15 mouse cellular contexts compared by ENCODE assay signal in genomic region chr9:15037704-15038103, GRCm38 (mm10). TPM values are rescaled to one million over a fixed set of nuclear protein-coding genes. Genes with fewer than 3 reads are reported as not detected.
DNase-seq lines count a peak whose midpoint lies in the region; ATAC-seq and TF ChIP-seq lines count a peak whose summit lies in the region.
"Had no signal": no experiment of that assay in that cellular context is flagged by ENCODE, and none has a peak within 500 bp of the region (broad histone marks: within the 10 kb centered on the region; RNA-seq: fewer than 3 reads in every experiment).

No protein-coding gene starts in this region.

- WGBS in forebrain, embryonic 11.5 days = 71% methylated on average over 3 of the region's 3 CpGs
- WGBS in forebrain, embryonic 13.5 days = 45% methylated on average over 3 of the region's 3 CpGs
- WGBS in limb, embryonic 12.5 days = 68% methylated on average over 3 of the region's 3 CpGs
- WGBS in limb, embryonic 10.5 days = 62% methylated on average over 3 of the region's 3 CpGs

- TF ChIP-seq CTCF in bone marrow macrophage, adult 2 months (IDR thresholded peaks at IDR 0.05; ENCODE audit: low read depth, low read length) = no peak

- DNase-seq in forebrain, embryonic 11.5 days (ENCODE audit: low spot score) = no peak
- DNase-seq in limb, embryonic 10.5 days (ENCODE audit: low spot score) = no peak
- no peak for DNase-seq in cerebellum, postnatal 14 days
- no peak for DNase-seq in cerebellum, adult 18-20 months
- DNase-seq: adrenal gland, postnatal 25 days; thymus, postnatal 25 days had no signal

- TF ChIP-seq POLR2A in bone marrow macrophage, adult 2 months (IDR thresholded peaks at IDR 0.05; ENCODE audit: borderline replicate concordance, low read depth, low read length) = no peak

- no peak overlapping the region for H3K4me3 ChIP-seq in forebrain, embryonic 11.5 days (ENCODE audit: low read depth, low read length)
- no peak overlapping the region for H3K4me3 ChIP-seq in forebrain, embryonic 13.5 days
- H3K4me3 ChIP-seq in limb, embryonic 12.5 days (replicated peaks) = no peak overlapping the region
- no peak overlapping the region for H3K4me3 ChIP-seq in limb, embryonic 10.5 days
- H3K4me3 ChIP-seq in bone marrow macrophage, adult 2 months (ENCODE audit: insufficient read depth, low read length) = no peak overlapping the region
- H3K4me3 ChIP-seq: heart, embryonic 10.5 days; left cerebral cortex, adult 2 months; neural tube, embryonic 12.5 days had no signal

- no peaks in the 10 kb centered on the region for H3K27me3 ChIP-seq in forebrain, embryonic 11.5 days (ENCODE audit: control insufficient read depth, insufficient read depth, low read length)
- H3K27me3 ChIP-seq in forebrain, embryonic 13.5 days = no peaks in the 10 kb centered on the region
- H3K27me3 ChIP-seq in limb, embryonic 12.5 days = no peaks in the 10 kb centered on the region
- no peaks in the 10 kb centered on the region for H3K27me3 ChIP-seq in limb, embryonic 10.5 days (ENCODE audit: low read depth, poor library complexity, severe bottlenecking)
- H3K27me3 ChIP-seq: neural tube, embryonic 12.5 days had no signal

- ATAC-seq in forebrain, embryonic 11.5 days (replicated peaks; ENCODE audit: low FRiP score) = 0 out of 2 replicates have a peak, but pooled peaks have one; percentile 34
- no peak for ATAC-seq in forebrain, embryonic 13.5 days
- 0 out of 2 replicates have a peak, but pooled peaks have one; percentile 9 for ATAC-seq in limb, embryonic 12.5 days (ENCODE audit: insufficient number of reproducible peaks, insufficient read depth, low FRiP score, low TSS enrichment, low read depth)
- peak; percentile 93 for ATAC-seq in megakaryocyte progenitor cell, adult 5-6 weeks (replicated peaks; ENCODE audit: poor library complexity)
- ATAC-seq: inflammation-experienced regulatory T-cells, adult 6 months had no signal

- no peak overlapping the region for H3K27ac ChIP-seq in forebrain, embryonic 11.5 days (ENCODE audit: low read depth, low read length)
- no peak overlapping the region for H3K27ac ChIP-seq in forebrain, embryonic 13.5 days
- H3K27ac ChIP-seq in limb, embryonic 12.5 days = no peak overlapping the region
- H3K27ac ChIP-seq in limb, embryonic 10.5 days = no peak overlapping the region
- H3K27ac ChIP-seq in bone marrow macrophage, adult 2 months (ENCODE audit: insufficient read depth, low read depth, low read length) = peak overlapping the region; percentile 55
- H3K27ac ChIP-seq: heart, embryonic 10.5 days; left cerebral cortex, adult 2 months; liver, embryonic 14.5 days; neural tube, embryonic 12.5 days had no signal

- H3K9me3 ChIP-seq in forebrain, embryonic 11.5 days (ENCODE audit: control insufficient read depth, low read length) = no peaks in the 10 kb centered on the region
- 0 out of 2 replicates have a peak, but pooled peaks cover 4% of the 10 kb centered on the region for H3K9me3 ChIP-seq in forebrain, embryonic 13.5 days (replicated peaks)
- H3K9me3 ChIP-seq in limb, embryonic 12.5 days = no peaks in the 10 kb centered on the region
- no peaks in the 10 kb centered on the region for H3K9me3 ChIP-seq in limb, embryonic 10.5 days (replicated peaks)
- H3K9me3 ChIP-seq: heart, embryonic 10.5 days; neural tube, embryonic 12.5 days had no signal

- H3K4me2 ChIP-seq in forebrain, embryonic 11.5 days (ENCODE audit: low read depth, low read length, severe bottlenecking) = no peak overlapping the region
- no peak overlapping the region for H3K4me2 ChIP-seq in forebrain, embryonic 13.5 days
- no peak overlapping the region for H3K4me2 ChIP-seq in limb, embryonic 12.5 days
- H3K4me2 ChIP-seq: neural tube, embryonic 12.5 days had no signal

- H3K9ac ChIP-seq in forebrain, embryonic 11.5 days (ENCODE audit: low read length) = no peak overlapping the region
- no peak overlapping the region for H3K9ac ChIP-seq in forebrain, embryonic 13.5 days
- H3K9ac ChIP-seq in limb, embryonic 12.5 days (replicated peaks) = no peak overlapping the region
- H3K9ac ChIP-seq: liver, embryonic 14.5 days; neural tube, embryonic 12.5 days had no signal

- no peaks in the 10 kb centered on the region for H3K36me3 ChIP-seq in forebrain, embryonic 11.5 days (ENCODE audit: control insufficient read depth, insufficient read depth, low read length)
- H3K36me3 ChIP-seq in forebrain, embryonic 13.5 days (ENCODE audit: poor library complexity, severe bottlenecking) = peaks cover 8% of the 10 kb centered on the region
- H3K36me3 ChIP-seq in limb, embryonic 12.5 days = peaks cover 7% of the 10 kb centered on the region; the same call in 1 of the 2 replicates
- peaks cover 29% of the 10 kb centered on the region for H3K36me3 ChIP-seq in limb, embryonic 10.5 days
- H3K36me3 ChIP-seq: heart, embryonic 10.5 days had no signal

- no peaks in the 10 kb centered on the region for H3K4me1 ChIP-seq in forebrain, embryonic 11.5 days (replicated peaks; ENCODE audit: control insufficient read depth, insufficient read depth, low read length)
- peaks cover 28% of the 10 kb centered on the region for H3K4me1 ChIP-seq in forebrain, embryonic 13.5 days
- peaks cover 9% of the 10 kb centered on the region for H3K4me1 ChIP-seq in limb, embryonic 12.5 days (replicated peaks)
- H3K4me1 ChIP-seq in limb, embryonic 10.5 days = peaks cover 6% of the 10 kb centered on the region; the same call in 1 of the 2 replicates
- peaks cover 38% of the 10 kb centered on the region for H3K4me1 ChIP-seq in bone marrow macrophage, adult 2 months (ENCODE audit: control insufficient read depth, insufficient read depth, low read length)

RNA-seq across cellular contexts. Expression of gene Panx1, which starts 7.6 kb away (rescaled TPM):
- 103 and 115 TPM in 2 replicates for polyA plus RNA-seq in forebrain, embryonic 11.5 days (2014; fragmentation: Nextera tagmentation; extraction: Ambion mirVana)
- 94.1 and 101 TPM in 2 replicates for polyA plus RNA-seq in forebrain, embryonic 13.5 days (2015; fragmentation: Nextera tagmentation; extraction: Ambion mirVana)
- 66.4 and 71.5 TPM in 2 replicates for polyA plus RNA-seq in limb, embryonic 12.5 days (2016; fragmentation: Nextera tagmentation; extraction: Ambion mirVana)
- polyA plus RNA-seq in limb, embryonic 10.5 days (2016; fragmentation: Nextera tagmentation; extraction: Ambion mirVana) = 68.8 and 80.7 TPM in 2 replicates
- polyA plus RNA-seq in bone marrow macrophage, adult 2 months (2012; ENCODE audit: insufficient read depth, insufficient read length, missing spikeins) = 23.9 and 28.2 TPM in 2 replicates
- 12.9 and 19.2 TPM in 2 replicates for total RNA-seq in megakaryocyte progenitor cell, adult 5-6 weeks (2015)
- 8.0 and 13.1 TPM in 2 replicates for total RNA-seq in megakaryocyte progenitor cell, adult 5-6 weeks (2017)
